Mouse (Mus musculus) CH12.LX (cell line): ENCODE data around the gene Maz. TPM values are rescaled to one million over a fixed set of nuclear protein-coding genes. Genes with fewer than 3 reads are reported as not detected.
A peak's percentile ranks its signal among the peaks of the same experiment; 100 is the strongest.

Source experiments
- DNase-seq: peaks from one replicate; pipeline ENCODE4 v3.0.0-alpha.2; 2013; ENCODE audit errors: extremely low read depth
- H3K27ac ChIP-seq: 2 replicates; pipeline ENCODE4 v1.5.1; 2012; ENCODE audit warnings: low read depth, mild to moderate bottlenecking, control low read depth, moderate library complexity; ENCODE audit not compliant: insufficient read depth
- H3K27me3 ChIP-seq: replicated peaks from 2 replicates; pipeline ENCODE3; 2012; ENCODE audit warnings: inconsistent platforms
- H3K36me3 ChIP-seq, 2 experiments: replicated peaks in 1 of 2; 2 replicates each; pipeline versions ENCODE3 to v1.6.1; 2012; ENCODE audit warnings: inconsistent platforms in 1 of 2, low read length in 1 of 2, mild to moderate bottlenecking in 1 of 2, mixed read lengths in 1 of 2, moderate library complexity in 1 of 2; ENCODE audit not compliant: control insufficient read depth in 1 of 2, insufficient read depth in 1 of 2
- H3K4me1 ChIP-seq, 2 experiments: 2 replicates each; pipeline ENCODE4 v1.6.1; 2012; ENCODE audit warnings: inconsistent platforms in 1 of 2, moderate library complexity in 1 of 2; ENCODE audit not compliant: insufficient read depth in 2 of 2, control insufficient read depth in 1 of 2
- H3K4me2 ChIP-seq: 2 replicates; pipeline ENCODE4 v1.6.1; 2012; ENCODE audit warnings: low read depth, mild to moderate bottlenecking, control low read depth; ENCODE audit not compliant: poor library complexity, insufficient read depth, severe bottlenecking
- H3K4me3 ChIP-seq, 3 experiments: fragments of 150-350 bp in 1 of 3; sonication (generic) in 1 of 3; replicated peaks in 1 of 3; 2 replicates each; pipeline versions ENCODE3 to v1.5.1; 2011 to 2012; ENCODE audit warnings: low read depth in 2 of 3, low read length in 2 of 3, mild to moderate bottlenecking in 2 of 3, moderate library complexity in 2 of 3, control low read depth in 1 of 3, improper control_type of control experiment in 1 of 3, inconsistent platforms in 1 of 3, mixed read lengths in 1 of 3; ENCODE audit not compliant: poor library complexity in 1 of 3
- H3K79me2 ChIP-seq: replicated peaks from 2 replicates; pipeline ENCODE4 v1.6.1; 2012; ENCODE audit warnings: mild to moderate bottlenecking, moderate library complexity; ENCODE audit not compliant: control insufficient read depth, poor library complexity, insufficient read depth, severe bottlenecking; ENCODE audit errors: extremely low read depth
- H3K9ac ChIP-seq: 2 replicates; pipeline ENCODE4 v1.6.1; 2012; ENCODE audit warnings: low read depth, mild to moderate bottlenecking, control low read depth, moderate library complexity; ENCODE audit not compliant: insufficient read depth
- H3K9me3 ChIP-seq: replicated peaks from 2 replicates; pipeline ENCODE3; 2012; ENCODE audit warnings: low read length, inconsistent platforms, mixed read lengths
- CHD1 ChIP-seq: IDR thresholded peaks from 2 replicates; pipeline ENCODE4 v1.6.1; 2012; ENCODE audit warnings: low read depth, low read length, improper control_type of control experiment, inconsistent platforms
- CTCF ChIP-seq, 2 experiments: IDR thresholded peaks in 1 of 2; conservative IDR thresholded peaks in 1 of 2; 2 replicates each; pipeline ENCODE4 v1.5.1; 2011 to 2012; ENCODE audit warnings: low read depth in 2 of 2, low read length in 2 of 2, improper control_type of control experiment in 1 of 2, inconsistent platforms in 1 of 2, mild to moderate bottlenecking in 1 of 2, moderate library complexity in 1 of 2
- EP300 ChIP-seq: IDR thresholded peaks from 2 replicates; pipeline ENCODE4 v1.6.1; 2011; ENCODE audit warnings: low read length, improper control_type of control experiment
- HCFC1 ChIP-seq: IDR thresholded peaks from 2 replicates; pipeline ENCODE4 v1.6.1; 2012; ENCODE audit warnings: low read depth, mild to moderate bottlenecking, inconsistent platforms, low read length, improper control_type of control experiment
- IRF4 ChIP-seq: IDR thresholded peaks from 2 replicates; pipeline ENCODE4 v1.6.1; 2014; ENCODE audit warnings: low read depth, mild to moderate bottlenecking, inconsistent platforms, low read length, improper control_type of control experiment
- JUN ChIP-seq: IDR thresholded peaks from 2 replicates; pipeline ENCODE4 v1.6.1; 2011; ENCODE audit warnings: low read depth, mild to moderate bottlenecking, low read length, improper control_type of control experiment, moderate library complexity; ENCODE audit not compliant: insufficient read depth
- KAT2A ChIP-seq: IDR thresholded peaks from 2 replicates; pipeline ENCODE4 v1.6.1; 2012; ENCODE audit warnings: low read length, improper control_type of control experiment, inconsistent platforms; ENCODE audit not compliant: insufficient replicate concordance
- MYC ChIP-seq: IDR thresholded peaks from 2 replicates; pipeline ENCODE4 v1.6.1; 2011; ENCODE audit warnings: low read depth, mild to moderate bottlenecking, improper control_type of control experiment, low read length
- PAX5 ChIP-seq: IDR thresholded peaks from 2 replicates; pipeline ENCODE4 v1.6.1; 2012; ENCODE audit warnings: low read length, inconsistent platforms, mixed read lengths
- POLR2AphosphoS2 ChIP-seq: IDR thresholded peaks from 2 replicates; pipeline ENCODE4 v1.6.1; 2011; ENCODE audit warnings: low read depth, low read length, improper control_type of control experiment
- RCOR1 ChIP-seq: conservative IDR thresholded peaks from 2 replicates; pipeline ENCODE4 v1.6.1; 2012; ENCODE audit warnings: low read depth, mild to moderate bottlenecking, inconsistent platforms, low read length, improper control_type of control experiment
- SIN3A ChIP-seq: IDR thresholded peaks from 2 replicates; pipeline ENCODE4 v1.6.1; 2012; ENCODE audit warnings: low read length, improper control_type of control experiment, inconsistent platforms
- TBP ChIP-seq: conservative IDR thresholded peaks from 2 replicates; pipeline ENCODE4 v1.6.1; 2011; ENCODE audit warnings: low read depth, low read length, improper control_type of control experiment
- ZKSCAN1 ChIP-seq: IDR thresholded peaks from 2 replicates; pipeline ENCODE4 v1.6.1; 2012; ENCODE audit warnings: low read depth, inconsistent platforms, low read length, improper control_type of control experiment, borderline replicate concordance
- ZMIZ1 ChIP-seq: IDR thresholded peaks from 2 replicates; pipeline ENCODE4 v1.6.1; 2012; ENCODE audit warnings: low read depth, mild to moderate bottlenecking, inconsistent platforms, low read length, improper control_type of control experiment
- dilution Hi-C: fragments of 300-500 bp; cut with MboI; formaldehyde crosslinking; loops from 2 replicates; pipeline ENCODE4 v1.14.3; 2020; ENCODE audit warnings: low sequenced_read_pairs; ENCODE audit not compliant: extremely low pct_unique_long_range_greater_than_20kb, extremely low pct_ligation_motif_present
- in situ Hi-C: fragments of 300-500 bp; cut with MboI; formaldehyde crosslinking; loops from 3 replicates; pipeline ENCODE4 v1.14.3; 2019; ENCODE audit warnings: low sequenced_read_pairs, low pct_ligation_motif_present, low pct_unique_long_range_greater_than_20kb, mixed read lengths
- polyA plus RNA-seq: library from polyadenylated mRNA; unstranded; fragments of >175 nt; gene quantifications from 2 replicates; pipeline ENCODE4 v1.2.1, GENCODE M21; 2012; ENCODE audit warnings: low read depth; ENCODE audit not compliant: insufficient read length
- total RNA-seq, 2 experiments: library from RNA; depleted of rRNA; stranded (reverse); fragments of 300-350 nt in 1 of 2; fragments of >200 nt in 1 of 2; gene quantifications; 2 replicates each; pipeline ENCODE4 v1.2.3; 2012 to 2014

The Maz gene
- total and polyA plus RNA-seq, 3 experiments = 87.0 to 219 (median 91.2) TPM

DNA sequence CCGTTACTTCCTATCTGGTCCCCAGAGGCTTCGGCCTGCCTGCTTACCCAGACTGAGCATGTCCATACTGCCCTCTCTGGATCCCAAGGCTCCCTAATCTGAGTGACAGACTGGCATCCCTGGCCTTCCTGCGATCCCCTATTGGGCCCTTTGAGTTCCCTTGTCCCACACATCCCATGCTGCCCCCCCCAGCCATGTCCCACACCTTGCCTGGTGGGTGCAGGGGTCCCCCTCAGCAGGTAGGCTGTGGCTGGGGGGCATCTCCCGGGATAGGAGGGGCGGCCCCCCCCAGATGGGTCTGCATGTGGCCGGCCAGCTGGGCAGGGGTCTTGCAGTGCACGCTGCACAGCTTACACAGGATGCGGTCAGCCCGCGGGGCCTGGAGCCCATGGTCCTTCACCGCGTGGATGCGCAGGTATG lies 3.6 kb downstream of the Maz start:
- no peak for DNase-seq
- in situ Hi-C loops (loop anchor here (5.0 kb wide), 1 partner anchor 136 kb away; no protein-coding TSS in a partner anchor), dilution Hi-C loops (no loop called here)
- Histone ChIP-seq H3K27me3 (no peaks in the 10 kb centered on the region), H3K4me1 (peaks cover 22 to 60% of the 10 kb centered on the region in 2 experiments), H3K4me3 (peak overlapping the region in 2 of 3 experiments; percentile 76 to 78), H3K79me2 (peaks cover 22% of the 10 kb centered on the region), H3K36me3 (peaks cover 27 to 63% of the 10 kb centered on the region in 2 experiments), H3K9ac (no peak overlapping the region), H3K27ac (no peak overlapping the region), H3K4me2 (no peak overlapping the region), H3K9me3 (no peaks in the 10 kb centered on the region)
- no peak for TF ChIP-seq SIN3A
- no peak for TF ChIP-seq TBP
- TF ChIP-seq MYC = no peak
- no peak for TF ChIP-seq IRF4
- TF ChIP-seq ZKSCAN1 = no peak
- no peak for TF ChIP-seq RCOR1
- no peak for TF ChIP-seq EP300
- no peak for TF ChIP-seq JUN
- TF ChIP-seq ZMIZ1 = no peak
- TF ChIP-seq HCFC1 = no peak
- no peak for TF ChIP-seq POLR2AphosphoS2
- no peak for TF ChIP-seq KAT2A
- no peak for TF ChIP-seq CHD1
- TF ChIP-seq PAX5 = no peak

DNA sequence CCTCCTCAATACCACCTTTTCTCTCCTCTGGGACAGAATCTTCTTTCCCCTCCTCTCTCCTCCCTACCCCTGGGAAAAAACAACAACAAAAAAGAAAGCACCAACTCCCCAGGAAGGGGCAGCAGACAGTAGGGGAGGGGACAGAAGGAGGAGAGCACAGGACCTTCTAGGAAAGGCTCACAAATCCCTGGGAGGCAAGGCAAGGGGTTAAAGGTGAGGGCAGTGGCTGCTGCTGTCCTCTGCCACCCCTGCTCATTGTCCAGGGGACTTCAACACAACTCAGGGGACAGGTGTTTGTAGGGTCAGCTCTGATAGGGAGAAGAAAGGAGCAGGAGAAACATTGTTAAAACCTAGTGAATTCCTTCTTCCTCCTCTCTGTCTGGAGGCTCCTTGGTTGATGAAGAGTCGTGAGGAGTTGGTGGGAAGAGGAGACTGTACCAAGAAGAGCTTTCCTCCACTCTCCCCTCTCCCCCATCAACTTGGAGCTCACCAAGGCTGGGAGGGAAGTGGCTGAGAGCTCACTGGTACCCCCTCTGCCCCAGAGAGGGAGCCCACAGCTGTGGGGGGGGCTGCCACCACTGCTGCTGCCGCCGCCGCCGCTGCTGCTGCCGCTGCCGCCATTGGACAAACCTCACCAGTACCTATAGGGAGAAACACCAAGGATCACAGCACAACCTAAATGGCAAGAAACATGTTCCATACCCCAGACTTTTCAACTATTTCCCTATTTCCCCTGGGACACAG lies 4.1 kb downstream of the Maz start:
- in situ Hi-C loops = loop anchor here (5.0 kb wide), 1 partner anchor 135 kb away; no protein-coding TSS in a partner anchor
- dilution Hi-C loops = no loop called here
- Histone ChIP-seq H3K4me3 (peak overlapping the region in 1 of 3 experiments; percentile 78), H3K36me3 (peaks cover 21 to 60% of the 10 kb centered on the region in 2 experiments), H3K9ac (no peak overlapping the region), H3K9me3 (no peaks in the 10 kb centered on the region), H3K27me3 (no peaks in the 10 kb centered on the region), H3K4me1 (peaks cover 19 to 60% of the 10 kb centered on the region in 2 experiments), H3K27ac (no peak overlapping the region), H3K4me2 (no peak overlapping the region), H3K79me2 (peaks cover 22% of the 10 kb centered on the region)
- no peak for DNase-seq
- 0 out of 2 replicates have a peak, but pooled peaks have one; percentile 32 for TF ChIP-seq POLR2AphosphoS2
- no peak for TF ChIP-seq CTCF (conservative IDR thresholded peaks at IDR 0.05 in 1 of 2, IDR thresholded peaks at IDR 0.05 in 1 of 2; ENCODE audit: low read depth in 2 of 2, low read length in 2 of 2)
